Mouse (Mus musculus) heart, adult 2 months (tissue): ENCODE measurements around the gene Fads1.

Source experiments
- CTCF ChIP-seq: fragments of 200-600 bp; IDR thresholded peaks from 2 replicates; pipeline ENCODE4 v1.8.1; 2022; ENCODE audit warnings: antibody characterized with exemption, mild to moderate bottlenecking, moderate library complexity
- EP300 ChIP-seq: fragments of 200-500 bp; IDR thresholded peaks from 2 replicates; pipeline ENCODE4 v1.6.1; 2011; ENCODE audit warnings: low read depth, low read length, control low read depth; ENCODE audit not compliant: insufficient read depth
- POLR2A ChIP-seq: fragments of 200-500 bp; IDR thresholded peaks from 2 replicates; pipeline ENCODE4 v1.6.1; 2011; ENCODE audit warnings: mild to moderate bottlenecking, low read depth, low read length, control low read depth; ENCODE audit not compliant: insufficient read depth

- TF ChIP-seq CTCF: no peak
- no peak for TF ChIP-seq POLR2A
- no peak for TF ChIP-seq EP300
These were observed 12.6 kb downstream of the Fads1 start for GRCm38 (mm10) chr19:10195252-10195651.
